Mouse (Mus musculus) adipocyte (in vitro differentiated cells): ENCODE measurements around the gene Atoh8.
A peak's percentile ranks its signal among the peaks of the same experiment; 100 is the strongest.

Experiments used
- DNase-seq: peaks from one replicate; pipeline ENCODE4 v3.0.0-alpha.2; 2016; ENCODE audit warnings: low spot score

Gene Atoh8

GRCm38 (mm10) chr6:72235098-72235806 is at the start of gene Atoh8:
Gene Atoh8 (minus strand): TSS chr6:72235577.
- peak; percentile 65 for DNase-seq

- DNase-seq = peak; percentile 70
Measured at GRCm38 (mm10) chr6:72283914-72284313, 48.5 kb upstream of the Atoh8 start.

GRCm38 (mm10) chr6:72280410-72280998 is 45.1 kb upstream of the Atoh8 start:
- DNase-seq = no peak

DNA sequence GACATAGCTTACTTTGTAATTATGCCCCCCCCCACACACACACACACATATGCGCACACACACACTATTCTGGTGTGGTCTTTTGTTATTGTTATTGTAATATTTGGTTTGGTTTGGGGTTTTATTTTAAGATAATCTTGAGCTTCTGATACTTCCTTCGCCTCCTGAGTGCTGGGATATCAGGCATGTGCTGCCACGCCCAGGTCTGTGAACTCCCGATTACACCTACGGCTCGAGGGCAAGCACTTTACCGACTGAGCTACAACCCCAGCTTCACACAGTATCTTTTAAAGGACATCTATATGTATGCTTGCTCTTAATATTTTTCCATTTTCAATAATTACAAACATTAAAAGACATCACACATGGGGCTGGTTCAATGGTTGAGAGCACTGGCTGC is 44.1 kb upstream of the Atoh8 start:
- DNase-seq = no peak

DNA sequence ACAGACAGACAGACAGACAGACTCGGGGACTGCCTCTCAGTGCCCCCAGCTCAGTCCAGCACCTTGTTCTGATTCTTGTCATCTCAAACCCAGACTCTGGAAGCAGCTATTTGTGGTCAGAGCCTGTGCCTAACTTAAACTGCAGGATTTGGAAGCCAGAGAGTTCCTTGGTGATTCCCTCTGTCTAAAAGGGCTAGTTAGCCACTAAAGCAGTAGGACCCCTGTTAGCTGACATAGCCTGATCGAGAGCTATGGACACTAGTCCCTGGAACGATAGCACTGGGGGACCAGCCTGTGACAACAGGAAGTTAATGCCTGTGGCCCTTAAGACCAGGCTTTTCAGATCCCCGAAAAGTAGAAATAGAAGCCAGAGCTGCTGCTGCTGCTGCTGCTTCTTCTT is 43.5 kb upstream of the Atoh8 start:
- DNase-seq = no peak

GRCm38 (mm10) chr6:72277508-72278166 is 42.3 kb upstream of the Atoh8 start:
- peak; percentile 32 for DNase-seq

GRCm38 (mm10) chr6:72276972-72277441 is 41.6 kb upstream of the Atoh8 start:
- no peak for DNase-seq

DNA sequence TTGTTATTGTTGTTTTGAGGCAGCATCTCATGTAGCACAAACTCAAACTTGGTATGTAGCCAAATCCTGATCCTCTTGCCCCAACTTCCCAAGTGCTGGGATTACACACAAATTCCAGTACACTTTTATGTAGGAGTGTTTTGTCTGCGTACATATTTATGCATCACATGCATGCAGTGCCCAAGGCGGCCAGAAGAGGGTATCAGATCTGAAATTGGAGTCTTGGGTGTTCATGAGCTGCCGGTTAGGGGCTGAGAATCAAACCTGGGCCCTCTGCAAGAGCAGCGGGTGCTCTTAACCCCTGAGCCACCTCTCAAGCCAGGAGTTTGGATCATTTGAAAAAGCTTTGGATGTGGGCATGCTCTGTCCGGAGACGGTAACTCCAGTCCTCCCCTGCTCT is 40.8 kb upstream of the Atoh8 start:
- DNase-seq = no peak

- no peak for DNase-seq
Measured at GRCm38 (mm10) chr6:72275527-72275926, 40.1 kb upstream of the Atoh8 start.

DNA sequence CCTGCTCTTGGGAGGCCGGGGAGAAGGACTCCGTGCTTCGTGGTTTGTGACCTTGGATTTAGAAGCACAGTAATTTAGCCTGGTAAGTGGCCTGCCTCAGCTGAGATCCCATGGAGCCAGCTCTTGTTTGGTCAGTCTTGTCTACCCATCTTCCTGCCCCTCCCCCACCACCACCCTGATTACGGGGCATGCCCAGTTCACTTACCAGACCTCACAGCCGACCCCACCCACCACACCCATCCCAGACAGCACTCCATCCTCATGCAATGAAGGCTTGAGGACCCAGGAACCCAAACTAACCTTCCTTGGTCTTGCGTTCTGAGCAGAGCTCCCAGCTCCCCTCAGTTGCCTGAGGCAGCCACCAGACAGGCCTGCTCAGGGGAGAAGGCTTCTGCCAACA is 37.8 kb upstream of the Atoh8 start:
- no peak for DNase-seq

DNA sequence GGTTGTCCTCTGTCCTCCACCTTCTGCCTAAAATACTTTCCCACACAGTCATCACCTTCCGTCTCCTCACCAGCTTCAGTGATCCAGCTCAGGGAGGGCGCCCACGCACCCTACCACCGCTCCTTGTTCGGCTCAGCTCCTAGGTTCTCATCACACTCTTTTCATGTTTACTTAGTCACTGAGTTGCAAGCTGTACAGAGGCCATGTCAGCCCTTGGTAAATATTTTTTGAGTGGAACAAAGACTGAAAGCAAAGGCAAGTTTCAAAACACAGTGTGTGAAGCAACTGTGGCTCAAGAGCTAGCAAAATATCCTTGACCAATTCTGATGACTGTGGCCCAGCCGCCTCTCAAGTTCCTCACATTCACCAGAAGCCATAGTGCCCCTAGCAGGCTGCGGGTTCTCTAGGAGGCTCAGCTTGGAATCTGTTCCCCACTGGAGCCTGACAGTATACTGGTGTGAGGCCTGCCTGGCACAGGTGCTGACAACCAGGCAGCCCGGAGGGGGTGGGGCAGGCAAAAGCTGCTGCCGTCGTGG is 36.9 kb upstream of the Atoh8 start:
- DNase-seq = peak; percentile 87

DNA sequence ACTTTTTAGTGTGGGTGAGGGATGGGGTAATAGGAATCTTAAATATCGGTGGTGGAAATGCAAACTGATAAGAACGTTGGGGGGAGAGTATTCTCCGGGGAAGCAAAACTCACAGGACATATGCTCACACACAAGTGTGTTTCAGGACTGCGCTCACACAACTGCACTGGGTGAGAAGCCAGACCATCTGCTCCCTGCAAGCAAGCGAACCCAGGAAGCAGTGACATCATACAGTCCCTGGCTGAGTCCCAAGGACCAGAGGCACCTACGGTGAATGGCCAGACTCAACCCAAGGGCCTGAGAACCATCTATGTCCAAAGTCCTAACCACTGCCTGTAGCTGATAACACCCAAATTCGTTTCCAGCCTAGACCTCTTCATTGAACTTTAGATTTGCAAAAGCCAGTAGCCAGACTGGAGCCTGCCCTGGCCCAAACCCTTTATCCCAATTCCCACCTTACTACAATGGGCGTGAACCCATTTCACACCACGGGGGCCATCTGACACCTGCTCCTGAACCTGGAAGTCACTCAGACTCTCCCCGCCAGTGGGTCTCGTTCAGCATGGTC is 35.7 kb upstream of the Atoh8 start:
- peak; percentile 44 for DNase-seq

DNA sequence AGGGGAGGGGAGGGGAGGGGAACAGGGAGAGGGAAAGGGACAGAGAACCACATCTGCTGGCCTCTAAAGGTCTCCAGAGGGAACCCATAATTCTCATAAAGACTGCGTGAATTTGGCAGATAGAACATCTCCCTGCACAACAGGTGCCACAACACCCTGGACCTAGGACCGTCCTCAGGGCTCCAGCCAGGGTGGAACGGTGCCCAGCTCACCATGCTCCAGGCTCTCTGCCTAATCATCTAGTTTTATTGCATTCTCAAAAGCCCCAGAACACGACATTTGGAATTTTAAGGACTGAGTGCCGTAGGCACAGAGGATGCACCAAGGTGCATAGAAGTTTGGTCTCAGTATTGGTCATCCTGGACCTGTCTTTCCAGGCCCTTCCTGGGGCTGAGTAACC is 34.9 kb upstream of the Atoh8 start:
- DNase-seq = no peak

DNA sequence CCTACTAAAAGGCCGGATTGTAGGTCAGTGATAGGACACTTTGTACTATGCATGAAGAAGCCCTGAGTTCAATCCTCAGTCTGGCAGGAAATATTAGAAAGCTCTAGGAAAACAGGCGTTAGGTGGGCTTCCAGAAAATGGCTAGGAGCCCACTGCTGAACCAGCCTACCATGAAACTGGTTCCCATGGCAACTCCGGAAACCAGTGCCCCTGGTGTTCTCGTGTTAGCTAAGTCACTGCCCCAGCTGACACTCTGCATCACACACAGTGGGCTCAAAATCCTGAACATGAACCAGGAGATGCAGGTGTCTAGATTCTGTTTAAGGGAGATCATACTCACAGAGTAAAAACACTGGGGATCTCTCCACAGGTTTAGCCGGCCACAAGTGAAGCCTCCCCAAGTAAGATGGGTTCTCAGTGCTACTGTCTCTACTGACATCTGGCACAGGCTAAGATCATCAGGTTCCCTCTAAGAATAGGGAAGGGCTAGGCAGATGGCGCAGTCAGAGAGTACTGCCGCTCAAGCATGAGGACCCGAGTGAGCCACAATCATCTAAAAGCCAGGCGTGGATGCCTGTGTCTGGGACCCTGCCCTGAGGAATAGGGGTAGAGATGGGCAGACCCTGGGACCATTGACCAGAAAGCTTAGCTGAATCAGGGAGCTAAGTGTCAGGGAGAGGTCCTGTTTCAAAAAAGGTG is 32.9 kb upstream of the Atoh8 start:
- no peak for DNase-seq

- no peak for DNase-seq
Measured at GRCm38 (mm10) chr6:72265664-72266063, 30.3 kb upstream of the Atoh8 start.

GRCm38 (mm10) chr6:72263679-72264265 is 28.4 kb upstream of the Atoh8 start:
- DNase-seq = peak; percentile 50

- no peak for DNase-seq
Measured at GRCm38 (mm10) chr6:72261683-72262320, 26.4 kb upstream of the Atoh8 start.

DNA sequence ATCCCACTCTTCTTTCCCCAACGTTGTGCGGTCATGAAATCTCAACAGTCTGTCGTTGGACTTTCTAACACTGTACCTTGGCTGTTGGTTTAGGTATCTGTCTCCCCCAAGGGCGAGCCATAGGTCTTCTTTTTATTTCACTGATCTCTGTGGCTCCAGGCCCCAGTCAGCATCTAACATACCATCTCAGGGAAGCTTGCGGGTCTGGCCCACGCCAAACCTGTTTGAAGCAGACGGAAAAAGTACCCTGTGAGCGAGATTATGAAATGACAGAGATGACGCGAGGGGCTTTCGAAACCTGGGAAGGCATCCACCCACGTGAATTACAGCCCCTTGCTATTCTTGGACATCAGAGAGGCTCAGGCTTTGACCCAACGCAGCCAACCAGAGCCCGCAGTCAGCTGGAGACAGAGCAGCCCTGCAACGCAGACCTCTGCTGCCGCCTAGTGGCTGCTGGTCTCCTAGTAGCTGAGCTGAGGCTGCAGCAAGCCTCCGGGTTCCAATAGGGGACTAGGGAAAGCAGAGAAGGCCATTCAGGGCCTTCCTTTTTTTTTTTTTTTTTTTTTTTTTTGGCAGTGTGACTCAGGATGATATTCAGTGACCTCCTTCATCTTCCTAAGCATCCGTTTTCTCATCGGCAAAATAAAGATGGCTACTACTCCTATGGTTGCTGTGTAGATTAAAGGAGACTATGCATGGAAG is 25.8 kb upstream of the Atoh8 start:
- DNase-seq = peak; percentile 91

DNA sequence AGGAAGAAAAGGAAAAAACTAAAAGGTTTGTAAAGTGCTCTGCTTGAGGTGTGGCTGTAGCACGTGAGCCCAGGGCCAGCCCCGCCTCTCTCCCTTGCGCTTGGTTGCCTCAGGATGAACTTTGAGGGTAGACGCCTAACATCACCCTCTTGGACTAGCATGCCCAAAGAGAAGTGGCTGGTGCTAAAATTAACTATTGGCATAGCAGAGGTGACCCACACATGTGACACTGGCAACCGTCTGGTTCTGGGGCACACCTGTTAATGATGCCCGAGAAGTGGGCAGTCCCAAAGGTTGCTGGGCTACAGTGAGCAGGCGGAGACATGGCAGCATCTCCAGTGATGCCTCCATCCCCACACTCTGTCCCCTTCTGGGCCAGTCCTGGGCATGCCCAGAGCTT is 24.1 kb upstream of the Atoh8 start:
- no peak for DNase-seq

DNA sequence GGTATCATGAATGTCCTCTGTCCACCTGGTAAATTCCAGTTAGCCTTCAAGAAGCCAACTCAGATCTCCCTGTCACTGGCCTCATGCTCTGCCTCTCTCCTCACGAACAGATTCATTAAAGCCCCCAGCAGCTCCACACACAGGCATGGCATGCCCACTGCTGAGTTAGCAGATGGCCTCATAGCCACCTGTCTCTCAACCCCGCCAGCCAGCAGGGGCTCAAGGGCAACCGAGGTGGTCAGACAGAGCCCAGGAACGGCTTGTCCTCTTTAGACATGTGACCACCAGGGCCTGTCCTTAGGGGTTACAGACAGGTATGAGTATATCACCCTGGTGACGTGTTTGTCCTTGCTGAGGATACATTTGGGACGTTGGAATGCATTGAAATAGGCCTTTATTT is 19.9 kb upstream of the Atoh8 start:
- no peak for DNase-seq
